Mouse (Mus musculus) heart, adult 9 months (tissue): ENCODE data around the gene Nop9.

ENCODE experiments used
- DNase-seq, 2 experiments: peaks; one replicate each; pipeline ENCODE4 v3.0.0; 2022; ENCODE audit warnings: low spot score in 2 of 2

The Nop9 gene

GRCm38 (mm10) chr14:55769087-55769703 is 23.7 kb downstream of the Nop9 start:
- no peak for DNase-seq

GRCm38 (mm10) chr14:55776711-55777110 is 31.2 kb downstream of the Nop9 start:
- DNase-seq, result no peak

- no peak for DNase-seq
Measured at GRCm38 (mm10) chr14:55777176-55777575, 31.7 kb downstream of the Nop9 start.

- no peak for DNase-seq
Measured at GRCm38 (mm10) chr14:55777806-55778205, 32.3 kb downstream of the Nop9 start.

- no peak for DNase-seq
Measured at GRCm38 (mm10) chr14:55778686-55779085, 33.2 kb downstream of the Nop9 start.

GRCm38 (mm10) chr14:55779656-55780055 is 34.2 kb downstream of the Nop9 start:
- peak in 1 of 2 experiments; percentile 0 for DNase-seq

- DNase-seq, result peak in 1 of 2 experiments; percentile 2
Measured at GRCm38 (mm10) chr14:55780736-55781135, 35.2 kb downstream of the Nop9 start.

GRCm38 (mm10) chr14:55781310-55781709 is 35.8 kb downstream of the Nop9 start:
- DNase-seq, result peak; percentile 67 to 75

- peak in 1 of 2 experiments; percentile 4 for DNase-seq
Measured at GRCm38 (mm10) chr14:55782361-55782960, 37.0 kb downstream of the Nop9 start.

- DNase-seq, result peak; percentile 85 to 89
Measured at GRCm38 (mm10) chr14:55783171-55783957, 37.9 kb downstream of the Nop9 start.

- peak; percentile 45 to 65 for DNase-seq
Measured at GRCm38 (mm10) chr14:55783958-55784235, 38.4 kb downstream of the Nop9 start, which contains the start of gene Adcy4. Gene Adcy4 (minus strand): TSS chr14:55784095.

GRCm38 (mm10) chr14:55785195-55785594 is 39.7 kb downstream of the Nop9 start:
- peak; percentile 0 for DNase-seq

GRCm38 (mm10) chr14:55787731-55788130 is 42.2 kb downstream of the Nop9 start:
- DNase-seq, result peak in 1 of 2 experiments; percentile 0

- DNase-seq, result peak; percentile 62 to 63
Measured at GRCm38 (mm10) chr14:55788256-55789050, 43.0 kb downstream of the Nop9 start, which contains the start of gene Ripk3. Gene Ripk3 (minus strand): TSS chr14:55788865.

- DNase-seq, result no peak
Measured at GRCm38 (mm10) chr14:55793461-55793860, 48.0 kb downstream of the Nop9 start.

GRCm38 (mm10) chr14:55793946-55794345 is 48.5 kb downstream of the Nop9 start:
- DNase-seq, result peak in 1 of 2 experiments; percentile 22

GRCm38 (mm10) chr14:55795380-55796163 is 50.1 kb downstream of the Nop9 start:
- peak; percentile 75 to 76 for DNase-seq
